Mouse (Mus musculus): ENCODE data around the gene Twsg1. TPM values are rescaled to one million over a fixed set of nuclear protein-coding genes. Genes with fewer than 3 reads are reported as not detected.
A peak's percentile ranks its signal among the peaks of the same experiment; 100 is the strongest.

The Twsg1 gene
- total RNA-seq (2012; rRNA removed) (11.9 and 17.0 TPM in 2 replicates), polyA plus RNA-seq (2012; ENCODE audit: insufficient read depth in 1 of 2, insufficient read length in 2 of 2, low read depth in 1 of 2, low replicate concordance in 2 of 2, missing spikeins in 1 of 2) (10 to 100 TPM in 1 of 2 experiments, not detected in 1; 17.7 TPM)

GRCm38 (mm10) chr17:65950622-65951404, at the start of gene Twsg1:
Twsg1 (minus strand) TSS chr17:65951226.
- Histone ChIP-seq H3K9me3 (replicated peaks; ENCODE audit: insufficient read depth, low read length) (no peaks in the 10 kb centered on the region), H3K4me1 (ENCODE audit: control insufficient read depth in 1 of 2, insufficient read depth in 2 of 2, low read length in 2 of 2) (peaks cover 7 to 17% of the 10 kb centered on the region in 2 experiments), H3K36me3 (ENCODE audit: control insufficient read depth in 1 of 2, insufficient read depth in 2 of 2, low read length in 2 of 2) (peaks cover 0 to 14% of the 10 kb centered on the region in 2 experiments; a peak in 2 of 4 replicates), H3K4me3 (ENCODE audit: control insufficient read depth in 1 of 2, insufficient read depth in 1 of 2, low read depth in 2 of 2, low read length in 2 of 2) (peak within 1 kb of the TSS; percentile 91 to 97), H3K27ac (ENCODE audit: control insufficient read depth, low read depth, low read length) (peak within 1 kb of the TSS; percentile 24), H3K27me3 (ENCODE audit: control insufficient read depth in 1 of 2, insufficient read depth in 2 of 2, low read length in 2 of 2) (no peaks in the 10 kb centered on the region), H3K79me2 (ENCODE audit: control insufficient read depth, insufficient read depth, low read length, poor library complexity) (peaks cover 5% of the 10 kb centered on the region), H3K9ac (ENCODE audit: control insufficient read depth, low read depth, low read length, poor library complexity, severe bottlenecking) (peak within 1 kb of the TSS; percentile 93)
- TF ChIP-seq MAX (IDR thresholded peaks at IDR 0.05; ENCODE audit: low read length) (peak; percentile 19; the same call in 1 of the 2 replicates), RCOR1 (IDR thresholded peaks at IDR 0.05; ENCODE audit: low read depth, low read length) (no peak), MEF2A (IDR thresholded peaks at IDR 0.05; ENCODE audit: extremely low read depth, insufficient replicate concordance, low read depth, low read length, poor library complexity, severe bottlenecking) (no peak), RAD21 (IDR thresholded peaks at IDR 0.05; ENCODE audit: low read depth, low read length) (peak; percentile 1; the same call in 1 of the 2 replicates), UBTF (IDR thresholded peaks at IDR 0.05; ENCODE audit: borderline replicate concordance, insufficient read depth, low read depth, low read length) (peak; percentile 38; the same call in 1 of the 2 replicates), NRF1 (IDR thresholded peaks at IDR 0.05; ENCODE audit: insufficient read depth, low read depth, low read length, poor library complexity, severe bottlenecking) (peak; percentile 41; the same call in 1 of the 2 replicates), POLR2A (IDR thresholded peaks at IDR 0.05; ENCODE audit: control insufficient read depth in 1 of 2, insufficient read depth in 1 of 2, low read depth in 1 of 2, low read length in 2 of 2, poor library complexity in 1 of 2) (peak; percentile 71 to 91; a peak in 3 of 4 replicates), MYB (IDR thresholded peaks at IDR 0.05; ENCODE audit: low read depth, low read length) (no peak), MXI1 (IDR thresholded peaks at IDR 0.05; ENCODE audit: low read depth, low read length) (no peak), POLR2AphosphoS2 (IDR thresholded peaks at IDR 0.05; ENCODE audit: low read length) (no peak), HCFC1 (IDR thresholded peaks at IDR 0.05; ENCODE audit: low read depth, low read length) (no peak), ZC3H11A (IDR thresholded peaks at IDR 0.05; ENCODE audit: low read depth, low read length) (no peak), ELF1 (IDR thresholded peaks at IDR 0.05; ENCODE audit: low read depth, low read length) (no peak), NELFE (IDR thresholded peaks at IDR 0.05; ENCODE audit: low read depth, low read length) (peak; percentile 76), ZNF384 (IDR thresholded peaks at IDR 0.05; ENCODE audit: low read depth, low read length) (no peak), MAFK (IDR thresholded peaks at IDR 0.05; ENCODE audit: borderline replicate concordance, low read depth, low read length) (no peak), CTCF (IDR thresholded peaks at IDR 0.05 in 2 of 3, conservative IDR thresholded peaks at IDR 0.05 in 1 of 3; ENCODE audit: control insufficient read depth in 1 of 3, insufficient read depth in 1 of 3, low read depth in 2 of 3, low read length in 3 of 3, poor library complexity in 1 of 3, severe bottlenecking in 1 of 3) (peak; percentile 30 to 76 (median 67); a peak in 5 of 6 replicates), SMC3 (IDR thresholded peaks at IDR 0.05; ENCODE audit: low read depth, low read length) (peak; percentile 61), GABPA (IDR thresholded peaks at IDR 0.05; ENCODE audit: low read depth, low read length) (no peak), ETS1 (IDR thresholded peaks at IDR 0.05; ENCODE audit: low read depth, low read length) (no peak), BHLHE40 (IDR thresholded peaks at IDR 0.05; ENCODE audit: borderline replicate concordance, low read depth, low read length) (no peak), CHD2 (IDR thresholded peaks at IDR 0.05; ENCODE audit: low read length) (no peak), TAL1 (IDR thresholded peaks at IDR 0.05; ENCODE audit: low read length) (no peak), TCF12 (IDR thresholded peaks at IDR 0.05; ENCODE audit: low read depth, low read length) (peak; percentile 11; the same call in 1 of the 2 replicates), SIN3A (IDR thresholded peaks at IDR 0.05; ENCODE audit: low read length) (0 out of 2 replicates have a peak, but pooled peaks have one; percentile 14), CHD1 (IDR thresholded peaks at IDR 0.05; ENCODE audit: low read depth, low read length) (0 out of 2 replicates have a peak, but pooled peaks have one; percentile 34), MAZ (IDR thresholded peaks at IDR 0.05; ENCODE audit: low read depth, low read length) (peak; percentile 57; the same call in 1 of the 2 replicates)
- DNase-seq (ENCODE audit: low read depth, low spot score): peak; percentile 87
